Mouse (Mus musculus) liver, embryonic 15.5 days (tissue): Measurements from ENCODE around the gene Sh2d3c. TPM values are rescaled to one million over a fixed set of nuclear protein-coding genes. Genes with fewer than 3 reads are reported as not detected.
A peak's percentile ranks its signal among the peaks of the same experiment; 100 is the strongest.

Experiments
- ATAC-seq: fragments of 200-750 bp; cut with Nextera tagmentation; 2 replicates; pipeline ENCODE4 v1.8.0; 2017; ENCODE audit warnings: moderate number of reproducible peaks, mild to moderate bottlenecking, moderate library complexity; ENCODE audit not compliant: insufficient read depth
- H3K27ac ChIP-seq: fragments of 300-500 bp; sonication (generic); replicated peaks from 2 replicates; pipeline ENCODE4 v1.5.1; 2015; ENCODE audit warnings: mild to moderate bottlenecking, inconsistent platforms
- H3K27me3 ChIP-seq: fragments of 300-500 bp; sonication (generic); 2 replicates; pipeline ENCODE4 v1.6.1; 2015; ENCODE audit warnings: mild to moderate bottlenecking, inconsistent platforms
- H3K36me3 ChIP-seq: fragments of 300-500 bp; sonication (generic); replicated peaks from 2 replicates; pipeline ENCODE4 v1.6.1; 2015; ENCODE audit warnings: moderate library complexity, mild to moderate bottlenecking, inconsistent platforms
- H3K4me1 ChIP-seq: fragments of 300-500 bp; sonication (generic); replicated peaks from 2 replicates; pipeline ENCODE4 v1.6.1; 2015; ENCODE audit warnings: inconsistent platforms
- H3K4me2 ChIP-seq: fragments of 300-500 bp; sonication (generic); 2 replicates; pipeline ENCODE4 v1.6.1; 2015; ENCODE audit warnings: moderate library complexity, mild to moderate bottlenecking, inconsistent platforms
- H3K4me3 ChIP-seq: fragments of 300-500 bp; sonication (generic); replicated peaks from 2 replicates; pipeline ENCODE4 v1.5.1; 2015; ENCODE audit warnings: mild to moderate bottlenecking, inconsistent platforms
- H3K9ac ChIP-seq: fragments of 300-500 bp; sonication (generic); 2 replicates; pipeline ENCODE4 v1.6.1; 2015; ENCODE audit warnings: moderate library complexity, mild to moderate bottlenecking, inconsistent platforms
- H3K9me3 ChIP-seq: fragments of 300-500 bp; sonication (generic); replicated peaks from 2 replicates; pipeline ENCODE4 v1.6.1; 2016; ENCODE audit warnings: inconsistent platforms
- WGBS: fragments of 180-500 bp; shearing (Covaris S2); methylation state at CpG from one replicate; pipeline ENCODE4 v1.1.7; 2015; ENCODE audit warnings: mixed read lengths; ENCODE audit not compliant: insufficient replicate concordance; 5-methylcytosine and 5-hydroxymethylcytosine counted together
- microRNA counts: library from miRNA; unstranded; fragments of <30 nt; microRNA quantifications from one replicate; lab custom pipeline; 2016
- microRNA-seq: library from miRNA; unstranded; fragments of <30 nt; microRNA quantifications from one replicate; pipeline ENCODE4, GENCODE M21; 2016
- polyA plus RNA-seq: library from polyadenylated mRNA; unstranded; fragments of >200 nt; fragmentation: Nextera tagmentation; extraction: Ambion mirVana; gene quantifications from 2 replicates; pipeline ENCODE4 v1.2.1, GENCODE M21; 2015

Gene Sh2d3c
- polyA plus RNA-seq, 1 experiment from 2014 or later = 7.0 TPM

DNA sequence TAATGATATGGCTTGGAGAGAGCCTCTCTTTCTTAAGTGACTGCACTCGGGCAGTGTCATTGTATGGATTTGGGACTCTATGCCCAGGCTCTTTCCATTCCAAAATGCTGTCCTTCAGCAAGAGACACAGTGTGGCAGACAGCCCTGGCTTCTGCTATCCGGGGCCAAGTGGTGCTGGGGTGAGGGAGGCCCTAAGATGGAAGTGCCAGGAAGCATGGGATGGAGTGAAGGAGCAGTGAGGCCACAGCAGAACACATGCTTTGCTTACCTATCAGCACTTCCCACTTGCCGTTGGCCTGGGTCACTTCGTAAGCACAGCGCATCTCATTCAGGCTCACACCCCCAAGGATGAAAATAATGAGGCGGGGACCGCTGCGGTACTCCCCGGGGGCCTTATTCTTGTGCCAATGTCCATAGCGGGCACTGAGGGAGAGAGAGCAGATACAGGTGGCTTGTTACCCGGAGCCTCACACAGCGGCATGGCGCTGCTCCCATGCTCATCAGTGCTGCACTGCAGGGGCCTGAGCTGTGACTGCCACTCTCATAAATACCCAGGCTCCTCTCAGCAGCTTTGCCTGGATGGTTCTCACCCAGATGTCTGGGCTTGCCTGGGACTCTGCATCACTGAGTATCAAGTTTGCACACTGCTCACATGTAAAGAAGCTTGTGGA lies 75.0 kb downstream of the Sh2d3c start:
- ATAC-seq = no peak
- Histone ChIP-seq H3K9me3 (no peaks in the 10 kb centered on the region), H3K9ac (no peak overlapping the region), H3K4me2 (no peak overlapping the region), H3K4me1 (no peaks in the 10 kb centered on the region), H3K27ac (no peak overlapping the region), H3K27me3 (no peaks in the 10 kb centered on the region), H3K4me3 (no peak overlapping the region), H3K36me3 (peaks cover 7% of the 10 kb centered on the region)
- whole genome bisulfite sequencing = 80% methylated on average over 13 of the region's 13 CpGs

DNA sequence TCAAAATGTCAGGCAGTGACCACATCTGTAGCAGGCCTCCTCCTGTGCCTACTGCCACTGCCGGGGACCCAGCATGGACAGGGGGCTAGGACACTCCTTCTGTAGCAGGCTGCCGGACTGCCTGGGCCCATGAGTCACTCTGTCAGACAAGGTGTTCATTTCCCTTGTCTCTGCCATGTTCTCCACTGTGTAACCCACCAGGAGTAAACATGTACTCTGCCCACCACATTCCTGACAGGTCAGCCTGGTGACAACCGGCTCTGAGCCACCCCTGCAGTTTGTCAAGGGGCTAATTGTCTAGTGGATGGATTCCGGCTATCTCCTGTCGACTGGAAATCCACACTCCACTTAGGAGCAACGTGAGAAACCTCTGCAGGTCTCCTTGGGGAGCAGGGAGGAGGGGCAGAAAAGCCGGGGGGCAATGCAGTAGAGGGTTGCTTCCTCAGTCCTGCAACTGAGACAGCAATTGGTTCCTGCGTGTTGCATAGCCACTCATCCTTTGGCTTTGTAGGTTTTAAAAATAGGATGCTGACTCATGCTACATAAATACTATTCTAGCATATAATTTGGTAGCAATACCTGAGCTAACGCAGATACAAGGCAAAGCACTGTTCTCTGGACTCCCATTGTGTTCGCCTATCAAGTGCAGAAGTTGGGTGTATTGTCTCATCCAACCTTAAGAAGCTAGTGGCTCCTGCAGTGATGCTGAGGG lies 77.6 kb downstream of the Sh2d3c start:
- Histone ChIP-seq H3K9ac (no peak overlapping the region), H3K27ac (no peak overlapping the region), H3K4me3 (no peak overlapping the region), H3K36me3 (peaks cover 7% of the 10 kb centered on the region), H3K4me1 (no peaks in the 10 kb centered on the region), H3K9me3 (no peaks in the 10 kb centered on the region), H3K4me2 (no peak overlapping the region), H3K27me3 (no peaks in the 10 kb centered on the region)
- ATAC-seq = no peak
- 59% methylated on average over 10 of the region's 10 CpGs for WGBS

MicroRNAs within 50 kb of the gene (microRNA counts, 519-probe panel; counts per million panel counts)
- 1,558 counts per million, percentile 10 among the panel's probes with 10 or more counts for microRNA mmu-miR-2861 (lab: Ali Mortazavi, UCI)

Small RNA genes within 50 kb of the gene (microRNA-seq; reads per million reads assigned to microRNA genes)
- not detected for gene Gm47291
- gene Mir2861 = not detected
- not detected for gene Mir3960
- gene Mir8093 = not detected

Other genes starting within 250 kb of the Sh2d3c start
- gene Fam102a, start 185.7 kb upstream of the Sh2d3c start, polyA plus RNA-seq = 1.3 and 2.2 TPM in 2 replicates
- 48.2 and 49.0 TPM in 2 replicates for gene Dpm2, start 150.2 kb upstream of the Sh2d3c start, polyA plus RNA-seq
- 0.22 TPM in 1 of 2 replicates, not detected in the other for gene Pip5kl1, start 146.3 kb upstream of the Sh2d3c start, polyA plus RNA-seq
- gene 9430097D07Rik, start 145.4 kb upstream of the Sh2d3c start, polyA plus RNA-seq = not detected in 2 replicates
- gene St6galnac4, start 134.0 kb upstream of the Sh2d3c start, polyA plus RNA-seq = 7.9 and 8.5 TPM in 2 replicates
- gene St6galnac6, start 121.3 kb upstream of the Sh2d3c start, polyA plus RNA-seq = 11.6 and 11.7 TPM in 2 replicates
- 4.7 and 6.6 TPM in 2 replicates for gene Ak1, start 99.3 kb upstream of the Sh2d3c start, polyA plus RNA-seq
- gene Eng, start 74.5 kb upstream of the Sh2d3c start, polyA plus RNA-seq = 23.5 and 29.5 TPM in 2 replicates
- gene Fpgs, start 16.9 kb upstream of the Sh2d3c start, polyA plus RNA-seq = 41.2 and 51.2 TPM in 2 replicates
- gene Cdk9, start 8.0 kb upstream of the Sh2d3c start, polyA plus RNA-seq = 48.3 and 49.6 TPM in 2 replicates
- not detected in 2 replicates for gene 6330409D20Rik, start 20.0 kb downstream of the Sh2d3c start, polyA plus RNA-seq
- gene Tor2a, start 36.2 kb downstream of the Sh2d3c start, polyA plus RNA-seq = 24.7 and 27.7 TPM in 2 replicates
- 0.13 TPM in 1 of 2 replicates, not detected in the other for gene Ttc16, start 54.6 kb downstream of the Sh2d3c start, polyA plus RNA-seq
- 1.5 and 1.8 TPM in 2 replicates for gene Ptrh1, start 54.7 kb downstream of the Sh2d3c start, polyA plus RNA-seq
- gene Cfap157, start 63.4 kb downstream of the Sh2d3c start, polyA plus RNA-seq = not detected in 2 replicates
- gene Stxbp1, start 126.2 kb downstream of the Sh2d3c start, polyA plus RNA-seq = 2.4 and 2.5 TPM in 2 replicates
- gene Fam129b, start 155.1 kb downstream of the Sh2d3c start, polyA plus RNA-seq = 8.5 and 11.6 TPM in 2 replicates
- 79.8 and 80.2 TPM in 2 replicates for gene Rpl12, start 240.5 kb downstream of the Sh2d3c start, polyA plus RNA-seq
- 2.0 and 2.5 TPM in 2 replicates for gene Lrsam1, start 240.6 kb downstream of the Sh2d3c start, polyA plus RNA-seq